Mouse (Mus musculus): Measurements from ENCODE around the gene Gpx4.

- TF ChIP-seq CTCF (IDR thresholded peaks at IDR 0.05; ENCODE audit: borderline replicate concordance, control insufficient read depth, extremely low read depth, insufficient read depth, low read length, poor library complexity) (no peak), POLR2A (IDR thresholded peaks at IDR 0.05; ENCODE audit: control insufficient read depth, extremely low read depth, insufficient read depth, low read length, poor library complexity) (peak; percentile 98)
Observed at GRCm38 (mm10) chr10:80016511-80016910, 30.5 kb upstream of the Gpx4 start, which contains the start of gene Arhgap45.
